Mouse (Mus musculus) limb, embryonic 14.5 days (tissue): Measurements from ENCODE around the gene Ppm1n. TPM values are rescaled to one million over a fixed set of nuclear protein-coding genes. Genes with fewer than 3 reads are reported as not detected.
"Not testable (repeated sequence)": the region's sequence is repeated elsewhere in the genome, so short reads cannot be mapped to it uniquely, and the experiment has no call there.

Experiments used
- ATAC-seq: fragments of 200-750 bp; cut with Nextera tagmentation; 2 replicates; pipeline ENCODE4 v1.8.0; 2017; ENCODE audit warnings: low read depth, moderate number of reproducible peaks, moderate TSS enrichment; ENCODE audit not compliant: low FRiP score
- DNase-seq: peaks from one replicate; pipeline ENCODE4 v3.0.0-alpha.2; 2015; ENCODE audit warnings: low spot score
- H3K27ac ChIP-seq: fragments of 300-500 bp; sonication (generic); replicated peaks from 2 replicates; pipeline ENCODE4 v1.5.1; 2014; ENCODE audit warnings: low read depth, mild to moderate bottlenecking, low read length, moderate library complexity, mixed read lengths
- H3K27me3 ChIP-seq: fragments of 300-500 bp; sonication (generic); 2 replicates; pipeline ENCODE4 v1.6.1; 2014; ENCODE audit warnings: low read length, mixed read lengths; ENCODE audit not compliant: control insufficient read depth, insufficient read depth
- H3K36me3 ChIP-seq: fragments of 300-500 bp; sonication (generic); 2 replicates; pipeline ENCODE4 v1.6.1; 2014; ENCODE audit warnings: mild to moderate bottlenecking, low read length, moderate library complexity, mixed read lengths; ENCODE audit not compliant: control insufficient read depth, insufficient read depth
- H3K4me1 ChIP-seq: fragments of 300-500 bp; sonication (generic); 2 replicates; pipeline ENCODE4 v1.6.1; 2014; ENCODE audit warnings: antibody characterized with exemption, low read length, mixed read lengths; ENCODE audit not compliant: control insufficient read depth, insufficient read depth
- H3K4me2 ChIP-seq: fragments of 300-500 bp; sonication (generic); replicated peaks from 2 replicates; pipeline ENCODE4 v1.6.1; 2014; ENCODE audit warnings: low read depth, mild to moderate bottlenecking, low read length, moderate library complexity; ENCODE audit not compliant: severe bottlenecking
- H3K4me3 ChIP-seq: fragments of 300-500 bp; sonication (generic); replicated peaks from 2 replicates; pipeline ENCODE4 v1.5.1; 2014; ENCODE audit warnings: low read length
- H3K9ac ChIP-seq: fragments of 300-500 bp; sonication (generic); 2 replicates; pipeline ENCODE4 v1.6.1; 2014; ENCODE audit warnings: mild to moderate bottlenecking, low read depth, low read length, moderate library complexity; ENCODE audit not compliant: severe bottlenecking
- H3K9me3 ChIP-seq: fragments of 300-500 bp; sonication (generic); 2 replicates; pipeline ENCODE4 v1.6.1; 2016; ENCODE audit warnings: low read length; ENCODE audit not compliant: control insufficient read depth
- POLR2A ChIP-seq: fragments of 200-500 bp; IDR thresholded peaks from 2 replicates; pipeline ENCODE4 v1.8.0; 2012; ENCODE audit warnings: inconsistent platforms, mild to moderate bottlenecking, moderate library complexity, borderline replicate concordance; ENCODE audit not compliant: insufficient read depth, insufficient read length; ENCODE audit errors: extremely low read depth
- WGBS: fragments of 180-500 bp; shearing (Covaris S2); extraction: QIAGEN DNeasy Blood & Tissue Kit; methylation state at CpG from one replicate; pipeline ENCODE4 v1.1.7; 2014; 5-methylcytosine and 5-hydroxymethylcytosine counted together
- polyA plus RNA-seq, 2 experiments: library from polyadenylated mRNA; depleted of rRNA in 1 of 2; stranded (reverse) in 1 of 2; unstranded in 1 of 2; fragments of >200 nt; fragmentation: Nextera tagmentation in 1 of 2; extraction: Ambion mirVana in 1 of 2; gene quantifications; 2 replicates each; pipeline versions ENCODE4 v1.2.1 to v1.2.3; 2012 to 2014

The Ppm1n gene
- polyA plus RNA-seq, 2 experiments, result not detected

GRCm38 (mm10) chr7:19290969-19291596, 11.2 kb upstream of the Ppm1n start:
- H3K4me1 ChIP-seq, result peaks cover 8% of the 10 kb centered on the region
- no peaks in the 10 kb centered on the region for H3K27me3 ChIP-seq
- DNase-seq (peak; percentile 37), ATAC-seq (peak; percentile 78; the same call in 1 of the 2 replicates)
- H3K27ac ChIP-seq, result 0 out of 2 replicates have a peak overlapping the region, but pooled peaks have one; percentile 48
- no peaks in the 10 kb centered on the region for H3K36me3 ChIP-seq
- no peak for TF ChIP-seq POLR2A
- under 1% methylated on average over 19 of the region's 20 CpGs for WGBS
- peak overlapping the region; percentile 45 for H3K4me2 ChIP-seq
- H3K9ac ChIP-seq, result peak overlapping the region; percentile 50; the same call in 1 of the 2 replicates
- H3K9me3 ChIP-seq, result no peaks in the 10 kb centered on the region
- H3K4me3 ChIP-seq, result peak overlapping the region; percentile 29

- TF ChIP-seq POLR2A, result no peak
- peaks cover 5% of the 10 kb centered on the region; the same call in 1 of the 2 replicates for H3K4me1 ChIP-seq
- no peak for ATAC-seq
- H3K9me3 ChIP-seq, result no peaks in the 10 kb centered on the region
- H3K4me3 ChIP-seq, result no peak overlapping the region
- H3K36me3 ChIP-seq, result no peaks in the 10 kb centered on the region
- H3K27ac ChIP-seq, result no peak overlapping the region
- no peak overlapping the region for H3K9ac ChIP-seq
- H3K27me3 ChIP-seq, result peaks cover 15% of the 10 kb centered on the region
- H3K4me2 ChIP-seq, result no peak overlapping the region
- DNase-seq, result peak; percentile 51
- 32% methylated on average over 4 of the region's 4 CpGs for WGBS
Observed at GRCm38 (mm10) chr7:19284763-19285162, 4.9 kb upstream of the Ppm1n start.

- Histone ChIP-seq H3K4me3 (peak overlapping the region; percentile 52; the same call in 1 of the 2 replicates), H3K4me2 (peak overlapping the region; percentile 98), H3K9me3 (no peaks in the 10 kb centered on the region), H3K9ac (no peak overlapping the region), H3K36me3 (no peaks in the 10 kb centered on the region), H3K27ac (no peak overlapping the region), H3K27me3 (peaks cover 29% of the 10 kb centered on the region), H3K4me1 (peaks cover 5% of the 10 kb centered on the region; the same call in 1 of the 2 replicates)
- no peak for DNase-seq
- WGBS, result 34% methylated on average over 14 of the region's 14 CpGs
- no peak for TF ChIP-seq POLR2A
- ATAC-seq, result no peak
Observed at GRCm38 (mm10) chr7:19283406-19283804, 3.5 kb upstream of the Ppm1n start.

- H3K9ac ChIP-seq, result peak overlapping the region; percentile 43
- H3K4me2 ChIP-seq, result peak overlapping the region; percentile 98
- ATAC-seq (peak; percentile 62), DNase-seq (peak; percentile 70)
- H3K9me3 ChIP-seq, result no peaks in the 10 kb centered on the region
- H3K27ac ChIP-seq, result no peak overlapping the region
- H3K4me1 ChIP-seq, result peaks cover 5% of the 10 kb centered on the region; the same call in 1 of the 2 replicates
- H3K4me3 ChIP-seq, result peak overlapping the region; percentile 52
- WGBS, result 2% methylated on average over 34 of the region's 35 CpGs
- TF ChIP-seq POLR2A, result no peak
- no peaks in the 10 kb centered on the region for H3K36me3 ChIP-seq
- peaks cover 34% of the 10 kb centered on the region for H3K27me3 ChIP-seq
Observed at GRCm38 (mm10) chr7:19282791-19283405, 3.0 kb upstream of the Ppm1n start.

- DNase-seq (peak; percentile 64), ATAC-seq (peak; percentile 75)
- no peak for TF ChIP-seq POLR2A
- Histone ChIP-seq H3K27me3 (peaks cover 37% of the 10 kb centered on the region), H3K9me3 (no peaks in the 10 kb centered on the region), H3K36me3 (no peaks in the 10 kb centered on the region), H3K4me1 (peaks cover 5% of the 10 kb centered on the region; the same call in 1 of the 2 replicates), H3K4me2 (peak within 1 kb of the TSS; percentile 98), H3K27ac (no peak within 1 kb of the TSS), H3K9ac (peak within 1 kb of the TSS; percentile 43), H3K4me3 (peak within 1 kb of the TSS; percentile 52)
- WGBS, result 1% methylated on average over 25 of the region's 37 CpGs
Observed at GRCm38 (mm10) chr7:19282385-19282784, 2.5 kb upstream of the Ppm1n start, which contains the start of gene Rtn2. Rtn2 (plus strand) TSS chr7:19282624.

GRCm38 (mm10) chr7:19281680-19282304, 1.9 kb upstream of the Ppm1n start:
- peak overlapping the region; percentile 98 for H3K4me2 ChIP-seq
- not testable (repeated sequence) for DNase-seq, H3K9ac ChIP-seq, ATAC-seq, H3K27ac ChIP-seq, H3K9me3 ChIP-seq, H3K4me1 ChIP-seq, H3K36me3 ChIP-seq
- H3K4me3 ChIP-seq, result peak overlapping the region; percentile 52; the same call in 1 of the 2 replicates
- 37% methylated on average over 6 of the region's 6 CpGs for WGBS
- H3K27me3 ChIP-seq, result peaks cover 37% of the 10 kb centered on the region
